Mouse (Mus musculus) thymus, adult 2 months (tissue): ENCODE results near the gene Strada.

Experiments used
- CTCF ChIP-seq: fragments of 200-500 bp; IDR thresholded peaks from 2 replicates; pipeline ENCODE4 v1.5.1; 2012; ENCODE audit warnings: mild to moderate bottlenecking, control low read depth, low read length, moderate library complexity, borderline replicate concordance; ENCODE audit not compliant: control insufficient read depth, poor library complexity, insufficient read depth; ENCODE audit errors: extremely low read depth
- POLR2A ChIP-seq: fragments of 200-500 bp; IDR thresholded peaks from 2 replicates; pipeline ENCODE4 v1.6.1; 2012; ENCODE audit warnings: mild to moderate bottlenecking, low read length, control low read depth, moderate library complexity; ENCODE audit not compliant: control insufficient read depth, poor library complexity, insufficient read depth; ENCODE audit errors: extremely low read depth

DNA sequence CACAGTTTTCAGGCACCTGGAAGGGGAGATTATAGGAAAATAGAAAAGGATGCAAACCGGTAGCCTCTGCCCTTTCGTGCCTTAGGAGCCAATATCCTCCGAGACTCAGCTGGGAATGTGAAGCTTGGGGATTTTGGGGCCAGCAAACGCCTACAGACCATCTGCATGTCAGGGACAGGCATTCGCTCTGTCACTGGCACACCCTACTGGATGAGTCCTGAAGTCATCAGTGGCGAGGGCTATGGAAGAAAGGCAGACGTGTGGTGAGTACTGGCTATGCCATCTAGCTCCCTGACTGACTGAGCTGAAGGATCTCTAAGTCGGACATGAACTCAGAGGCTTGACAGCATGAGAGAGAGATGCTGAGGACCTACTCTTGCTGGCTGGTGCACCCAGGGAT, 49.8 kb downstream of the Strada start:
- TF ChIP-seq CTCF (no peak), POLR2A (no peak)
